ENCODE assay signal across 12 mouse cellular contexts in the genomic region with DNA sequence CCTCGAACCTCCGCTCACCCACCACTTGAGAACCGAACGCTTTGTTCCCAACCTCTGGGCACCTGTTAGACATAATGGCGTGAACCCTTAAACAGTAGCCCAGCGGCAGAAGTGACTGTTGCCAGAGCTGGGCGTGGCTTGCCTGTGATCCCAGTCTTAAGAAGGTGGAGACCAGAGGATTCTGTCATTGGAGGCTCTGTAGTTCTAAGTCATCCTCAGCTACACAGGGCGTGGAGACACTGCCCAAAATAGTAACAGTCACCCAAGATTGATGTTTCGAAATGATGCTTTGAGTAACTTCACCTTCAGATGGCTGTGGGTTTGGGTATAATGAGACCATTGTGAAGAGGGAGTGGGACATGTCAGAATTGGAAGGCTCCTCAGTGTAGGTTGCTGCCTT.
"Had no signal": no experiment of that assay in that cellular context is flagged by ENCODE, and none has a peak within 500 bp of the region (broad histone marks: within the 10 kb centered on the region; RNA-seq: fewer than 3 reads in every experiment).

No protein-coding gene starts in this region.

- H3K9me3 ChIP-seq: kidney, embryonic 15.5 days; limb, embryonic 15.5 days; midbrain, embryonic 13.5 days; neural tube, embryonic 15.5 days had no signal

- H3K27me3 ChIP-seq: kidney, embryonic 15.5 days; limb, embryonic 15.5 days; midbrain, embryonic 13.5 days; neural tube, embryonic 15.5 days had no signal

- H3K9ac ChIP-seq: kidney, embryonic 15.5 days; limb, embryonic 15.5 days; lung, embryonic 14.5 days; midbrain, embryonic 13.5 days; neural tube, embryonic 15.5 days had no signal

- H3K36me3 ChIP-seq: kidney, embryonic 15.5 days; limb, embryonic 15.5 days; midbrain, embryonic 13.5 days; neural tube, embryonic 15.5 days had no signal

- H3K4me2 ChIP-seq: kidney, embryonic 15.5 days; limb, embryonic 15.5 days; lung, embryonic 14.5 days; midbrain, embryonic 13.5 days; neural tube, embryonic 15.5 days had no signal

- H3K4me3 ChIP-seq: kidney, embryonic 15.5 days; limb, embryonic 15.5 days; midbrain, embryonic 13.5 days; myocyte; neural tube, embryonic 15.5 days had no signal

- H3K27ac ChIP-seq: kidney, embryonic 15.5 days; limb, embryonic 15.5 days; midbrain, embryonic 13.5 days; neural tube, embryonic 15.5 days had no signal

- ATAC-seq: midbrain, embryonic 13.5 days had no signal

- DNase-seq: kidney, adult 2 months; kidney, postnatal 14 days; lung, embryonic 14.5 days; lung, postnatal 10 days; lung, postnatal 4 days; thymus, adult 2 months; thymus, postnatal 25 days had no signal
